Mouse (Mus musculus) liver, embryonic 13.5 days (tissue): ENCODE data around the gene Rbm47. TPM values are rescaled to one million over a fixed set of nuclear protein-coding genes. Genes with fewer than 3 reads are reported as not detected.

ENCODE experiments used
- ATAC-seq: fragments of 200-750 bp; cut with Nextera tagmentation; 2 replicates; pipeline ENCODE4 v1.8.0; 2017; ENCODE audit warnings: low read depth, mild to moderate bottlenecking, moderate number of reproducible peaks, moderate library complexity
- DNase-seq: peaks from one replicate; pipeline ENCODE4 v3.0.0; 2022
- H3K27ac ChIP-seq: fragments of 300-500 bp; sonication (generic); 2 replicates; pipeline ENCODE4 v1.5.1; 2015; ENCODE audit warnings: moderate library complexity, mild to moderate bottlenecking, inconsistent platforms
- H3K27me3 ChIP-seq: fragments of 300-500 bp; sonication (generic); 2 replicates; pipeline ENCODE4 v1.6.1; 2015; ENCODE audit warnings: mild to moderate bottlenecking, inconsistent platforms
- H3K36me3 ChIP-seq: fragments of 300-500 bp; sonication (generic); 2 replicates; pipeline ENCODE4 v1.6.1; 2015; ENCODE audit warnings: mild to moderate bottlenecking, inconsistent platforms
- H3K4me1 ChIP-seq: fragments of 300-500 bp; sonication (generic); replicated peaks from 2 replicates; pipeline ENCODE4 v1.6.1; 2015; ENCODE audit warnings: inconsistent platforms
- H3K4me2 ChIP-seq: fragments of 300-500 bp; sonication (generic); 2 replicates; pipeline ENCODE4 v1.6.1; 2015; ENCODE audit warnings: inconsistent platforms, mild to moderate bottlenecking, moderate library complexity
- H3K4me3 ChIP-seq: fragments of 300-500 bp; sonication (generic); replicated peaks from 2 replicates; pipeline ENCODE4 v1.5.1; 2015; ENCODE audit warnings: mild to moderate bottlenecking, inconsistent platforms
- H3K9ac ChIP-seq: fragments of 300-500 bp; sonication (generic); 2 replicates; pipeline ENCODE4 v1.6.1; 2015; ENCODE audit warnings: mild to moderate bottlenecking, inconsistent platforms
- H3K9me3 ChIP-seq: fragments of 300-500 bp; sonication (generic); replicated peaks from 2 replicates; pipeline ENCODE4 v1.6.1; 2016; ENCODE audit warnings: inconsistent platforms
- WGBS: fragments of 180-500 bp; shearing (Covaris S2); methylation state at CpG from one replicate; pipeline ENCODE4 v1.1.7; 2015; ENCODE audit not compliant: insufficient replicate concordance; 5-methylcytosine and 5-hydroxymethylcytosine counted together
- polyA plus RNA-seq: library from polyadenylated mRNA; unstranded; fragments of >200 nt; fragmentation: Nextera tagmentation; extraction: Ambion mirVana; gene quantifications from 2 replicates; pipeline ENCODE4 v1.2.1, GENCODE M21; 2015

Rbm47 gene
- polyA plus RNA-seq, 1 experiment from 2014 or later = 8.1 TPM

- Histone ChIP-seq H3K4me1 (peaks cover 6% of the 10 kb centered on the region), H3K36me3 (no peaks in the 10 kb centered on the region), H3K9ac (no peak overlapping the region), H3K9me3 (no peaks in the 10 kb centered on the region), H3K27me3 (no peaks in the 10 kb centered on the region), H3K27ac (no peak overlapping the region), H3K4me2 (no peak overlapping the region), H3K4me3 (no peak overlapping the region)
- no peak for DNase-seq
- WGBS = 64% methylated on average over 9 of the region's 9 CpGs
- no peak for ATAC-seq
Observed at GRCm38 (mm10) chr5:66124931-66125330, 48.0 kb downstream of the Rbm47 start.

DNA sequence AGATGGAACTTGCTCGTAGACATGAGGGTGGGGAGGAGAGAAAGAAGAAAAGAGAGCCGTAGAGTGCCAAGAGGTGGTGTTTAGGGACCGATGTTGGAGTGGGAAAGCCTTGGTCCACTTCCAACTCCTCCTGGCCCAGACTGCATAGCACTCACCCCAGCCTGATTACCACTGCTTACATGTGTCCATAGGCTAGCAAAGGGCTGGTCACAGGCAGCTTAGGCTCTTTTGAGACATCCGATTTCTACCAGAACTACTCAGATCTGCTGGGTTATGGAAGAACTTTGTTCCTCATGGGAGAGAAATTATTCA lies 48.9 kb downstream of the Rbm47 start:
- Histone ChIP-seq H3K4me1 (peaks cover 6% of the 10 kb centered on the region), H3K9ac (no peak overlapping the region), H3K4me2 (no peak overlapping the region), H3K4me3 (no peak overlapping the region), H3K27ac (no peak overlapping the region), H3K9me3 (no peaks in the 10 kb centered on the region), H3K27me3 (no peaks in the 10 kb centered on the region), H3K36me3 (no peaks in the 10 kb centered on the region)
- ATAC-seq (no peak), DNase-seq (no peak)
- 62% methylated on average over 4 of the region's 4 CpGs for WGBS

GRCm38 (mm10) chr5:66123295-66124088 lies 49.4 kb downstream of the Rbm47 start:
- no peaks in the 10 kb centered on the region for H3K27me3 ChIP-seq
- peaks cover 6% of the 10 kb centered on the region for H3K4me1 ChIP-seq
- WGBS = 71% methylated on average over 12 of the region's 12 CpGs
- H3K4me2 ChIP-seq = no peak overlapping the region
- ATAC-seq (no peak), DNase-seq (no peak)
- H3K36me3 ChIP-seq = no peaks in the 10 kb centered on the region
- no peak overlapping the region for H3K9ac ChIP-seq
- H3K9me3 ChIP-seq = no peaks in the 10 kb centered on the region
- no peak overlapping the region for H3K4me3 ChIP-seq
- no peak overlapping the region for H3K27ac ChIP-seq

GRCm38 (mm10) chr5:66121255-66121654 lies 51.7 kb downstream of the Rbm47 start:
- no peak overlapping the region for H3K4me3 ChIP-seq
- H3K4me1 ChIP-seq = peaks cover 6% of the 10 kb centered on the region
- ATAC-seq = no peak
- H3K9ac ChIP-seq = no peak overlapping the region
- H3K4me2 ChIP-seq = no peak overlapping the region
- H3K27me3 ChIP-seq = no peaks in the 10 kb centered on the region
- DNase-seq = no peak
- no peaks in the 10 kb centered on the region for H3K9me3 ChIP-seq
- H3K27ac ChIP-seq = no peak overlapping the region
- no peaks in the 10 kb centered on the region for H3K36me3 ChIP-seq

DNA sequence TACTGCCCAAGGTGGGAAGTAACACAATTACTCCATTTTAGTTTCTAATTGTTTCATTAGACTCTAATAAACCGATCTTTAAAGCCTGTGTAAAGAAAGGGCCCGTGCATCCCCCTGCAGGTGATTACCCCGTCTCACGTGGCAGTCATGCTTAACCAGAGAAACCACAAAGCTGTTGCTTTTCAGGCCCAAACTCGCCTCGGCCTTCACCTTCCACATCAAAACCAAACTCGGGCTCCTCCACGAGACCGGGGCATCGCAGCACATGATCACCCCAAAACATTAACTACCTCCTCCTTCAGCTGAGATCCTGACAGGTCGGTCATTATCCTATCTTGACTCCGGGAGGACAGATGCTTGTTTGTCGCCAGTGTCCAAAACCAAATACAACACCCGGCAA lies 58.2 kb downstream of the Rbm47 start:
- ATAC-seq (no peak), DNase-seq (no peak)
- Histone ChIP-seq H3K27me3 (no peaks in the 10 kb centered on the region), H3K27ac (peak overlapping the region; percentile 53), H3K9ac (no peak overlapping the region), H3K9me3 (no peaks in the 10 kb centered on the region), H3K4me2 (0 out of 2 replicates have a peak overlapping the region, but pooled peaks have one; percentile 4), H3K4me1 (peaks cover 6% of the 10 kb centered on the region; the same call in 1 of the 2 replicates), H3K36me3 (no peaks in the 10 kb centered on the region), H3K4me3 (no peak overlapping the region)
- 65% methylated on average over 14 of the region's 14 CpGs for WGBS

DNA sequence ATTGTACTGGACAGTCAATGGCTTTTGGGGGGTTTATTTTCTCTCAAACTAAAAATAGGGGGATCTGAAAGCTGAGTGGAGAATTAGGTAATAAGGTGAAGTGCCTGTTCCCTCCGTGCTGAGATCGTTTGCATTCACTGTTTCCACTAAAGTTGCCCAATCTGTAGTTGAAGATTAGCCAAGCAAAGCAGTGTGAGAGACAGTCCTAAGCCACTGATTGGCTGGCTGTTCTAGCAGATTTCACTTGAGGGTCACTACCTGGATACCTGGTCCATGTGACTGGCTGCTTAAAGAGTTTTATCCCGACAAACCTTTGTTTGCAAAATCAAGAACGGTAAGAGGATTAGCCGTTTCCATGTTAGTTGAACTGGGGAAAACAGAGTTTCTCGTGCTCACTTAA lies 58.7 kb downstream of the Rbm47 start:
- WGBS = 61% methylated on average over 6 of the region's 6 CpGs
- Histone ChIP-seq H3K27ac (peak overlapping the region; percentile 53; the same call in 1 of the 2 replicates), H3K4me3 (no peak overlapping the region), H3K9ac (no peak overlapping the region), H3K9me3 (no peaks in the 10 kb centered on the region), H3K4me1 (peaks cover 6% of the 10 kb centered on the region; the same call in 1 of the 2 replicates), H3K36me3 (no peaks in the 10 kb centered on the region), H3K27me3 (no peaks in the 10 kb centered on the region), H3K4me2 (no peak overlapping the region)
- ATAC-seq = peak; percentile 77
- no peak for DNase-seq

DNA sequence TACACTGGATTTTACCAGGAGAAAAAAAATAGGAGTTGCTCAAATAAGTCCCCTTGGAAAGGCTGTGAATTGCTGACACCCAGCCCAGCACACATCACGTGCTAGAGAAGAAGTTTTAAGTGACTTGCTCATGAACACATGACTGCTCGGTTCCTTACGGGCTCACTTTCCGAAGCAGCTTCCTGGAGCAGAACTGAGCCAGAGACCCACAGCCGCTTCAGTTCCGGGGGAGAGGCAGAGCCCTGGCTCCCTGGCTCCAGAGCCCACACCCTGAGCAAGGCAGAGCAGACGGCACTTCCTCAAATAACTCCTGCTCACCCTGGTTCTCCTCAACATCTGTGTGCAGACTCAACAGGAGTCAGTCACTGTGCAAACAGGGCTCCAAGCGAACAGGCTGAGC lies 60.9 kb downstream of the Rbm47 start:
- DNase-seq = peak; percentile 2
- ATAC-seq = peak; percentile 48; the same call in 1 of the 2 replicates
- Histone ChIP-seq H3K27me3 (no peaks in the 10 kb centered on the region), H3K4me1 (peaks cover 9% of the 10 kb centered on the region), H3K4me3 (no peak overlapping the region), H3K9me3 (no peaks in the 10 kb centered on the region), H3K9ac (no peak overlapping the region), H3K27ac (no peak overlapping the region), H3K36me3 (no peaks in the 10 kb centered on the region), H3K4me2 (no peak overlapping the region)
- 22% methylated on average over 8 of the region's 8 CpGs for WGBS

DNA sequence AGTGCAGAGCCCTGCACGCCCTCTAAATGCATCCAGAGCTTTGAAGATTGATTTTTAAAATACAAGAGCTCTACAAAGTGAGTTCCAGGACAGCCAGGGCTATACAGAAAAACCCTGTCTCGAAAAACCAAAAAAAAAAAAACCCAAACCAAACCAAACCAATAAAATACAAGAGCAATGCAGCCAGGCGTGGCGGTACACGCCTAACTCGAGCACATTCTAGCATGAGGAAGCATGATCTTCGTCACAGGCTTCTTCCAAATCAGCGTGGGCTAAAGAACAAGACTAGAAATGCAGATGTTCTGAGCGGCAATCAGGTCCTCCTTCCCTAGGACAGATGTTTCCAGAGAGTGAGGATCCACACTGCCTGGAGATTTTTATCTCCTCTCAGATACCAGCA lies 66.5 kb downstream of the Rbm47 start:
- H3K27ac ChIP-seq = peak overlapping the region; percentile 41
- no peak overlapping the region for H3K4me3 ChIP-seq
- H3K9me3 ChIP-seq = no peaks in the 10 kb centered on the region
- 58% methylated on average over 9 of the region's 9 CpGs for WGBS
- H3K36me3 ChIP-seq = no peaks in the 10 kb centered on the region
- ATAC-seq = no peak
- H3K4me1 ChIP-seq = peaks cover 12% of the 10 kb centered on the region; the same call in 1 of the 2 replicates
- no peak overlapping the region for H3K4me2 ChIP-seq
- H3K27me3 ChIP-seq = no peaks in the 10 kb centered on the region
- no peak for DNase-seq
- H3K9ac ChIP-seq = no peak overlapping the region

GRCm38 (mm10) chr5:66105946-66106345 lies 67.0 kb downstream of the Rbm47 start:
- H3K27me3 ChIP-seq = no peaks in the 10 kb centered on the region
- H3K4me3 ChIP-seq = no peak overlapping the region
- no peak overlapping the region for H3K4me2 ChIP-seq
- H3K9me3 ChIP-seq = no peaks in the 10 kb centered on the region
- peaks cover 12% of the 10 kb centered on the region; the same call in 1 of the 2 replicates for H3K4me1 ChIP-seq
- no peak overlapping the region; the same call in 1 of the 2 replicates for H3K27ac ChIP-seq
- 41% methylated on average over 7 of the region's 7 CpGs for WGBS
- DNase-seq (no peak), ATAC-seq (no peak)
- H3K36me3 ChIP-seq = no peaks in the 10 kb centered on the region
- H3K9ac ChIP-seq = no peak overlapping the region

- Histone ChIP-seq H3K27me3 (no peaks in the 10 kb centered on the region), H3K4me3 (no peak overlapping the region), H3K9ac (no peak overlapping the region), H3K9me3 (no peaks in the 10 kb centered on the region), H3K4me2 (no peak overlapping the region), H3K36me3 (no peaks in the 10 kb centered on the region), H3K4me1 (peaks cover 12% of the 10 kb centered on the region; the same call in 1 of the 2 replicates), H3K27ac (no peak overlapping the region)
- no peak for ATAC-seq
- 12% methylated on average over 3 of the region's 3 CpGs for WGBS
- DNase-seq = no peak
Observed at GRCm38 (mm10) chr5:66105366-66105765, 67.6 kb downstream of the Rbm47 start.

GRCm38 (mm10) chr5:66103386-66103785 lies 69.5 kb downstream of the Rbm47 start:
- Histone ChIP-seq H3K27ac (no peak overlapping the region), H3K9ac (no peak overlapping the region), H3K4me2 (no peak overlapping the region), H3K4me3 (no peak overlapping the region), H3K27me3 (no peaks in the 10 kb centered on the region), H3K9me3 (no peaks in the 10 kb centered on the region), H3K36me3 (no peaks in the 10 kb centered on the region), H3K4me1 (peaks cover 12% of the 10 kb centered on the region; the same call in 1 of the 2 replicates)
- 63% methylated on average over 5 of the region's 5 CpGs for WGBS
- no peak for ATAC-seq
- no peak for DNase-seq

DNA sequence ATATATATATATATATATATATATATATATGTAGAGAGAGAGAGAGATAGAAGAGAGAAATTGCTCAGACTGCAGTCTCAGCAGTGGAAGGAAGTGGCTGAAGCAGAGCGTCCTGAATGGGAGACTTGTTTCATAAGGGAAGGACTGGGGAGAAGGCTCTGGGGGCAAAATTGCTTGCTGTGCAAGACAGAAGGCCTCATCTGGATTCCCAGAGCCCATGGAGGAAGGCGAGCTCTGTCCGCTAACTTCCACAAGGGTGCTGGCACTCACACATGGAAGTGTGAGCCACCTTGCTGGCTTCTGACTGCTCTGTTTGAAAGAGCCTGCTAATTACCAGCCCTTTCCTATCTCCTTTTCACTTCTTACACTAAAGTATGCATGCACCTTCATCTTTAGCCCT lies 70.1 kb downstream of the Rbm47 start:
- Histone ChIP-seq H3K9ac (no peak overlapping the region), H3K27ac (no peak overlapping the region), H3K9me3 (no peaks in the 10 kb centered on the region), H3K4me3 (no peak overlapping the region), H3K4me1 (peaks cover 12% of the 10 kb centered on the region; the same call in 1 of the 2 replicates), H3K27me3 (no peaks in the 10 kb centered on the region), H3K36me3 (no peaks in the 10 kb centered on the region), H3K4me2 (no peak overlapping the region)
- ATAC-seq (no peak), DNase-seq (no peak)
- 65% methylated on average over 3 of the region's 3 CpGs for WGBS
